Mouse (Mus musculus) cerebellum, adult 11-12 months (tissue): ENCODE data around the gene Olfml2b.
A peak's percentile ranks its signal among the peaks of the same experiment; 100 is the strongest.

Experiments used
- DNase-seq: peaks from one replicate; pipeline ENCODE4 v3.0.0; 2022

The Olfml2b gene

GRCm38 (mm10) chr1:170697771-170698356, 53.5 kb downstream of the Olfml2b start:
- DNase-seq, result no peak

DNA sequence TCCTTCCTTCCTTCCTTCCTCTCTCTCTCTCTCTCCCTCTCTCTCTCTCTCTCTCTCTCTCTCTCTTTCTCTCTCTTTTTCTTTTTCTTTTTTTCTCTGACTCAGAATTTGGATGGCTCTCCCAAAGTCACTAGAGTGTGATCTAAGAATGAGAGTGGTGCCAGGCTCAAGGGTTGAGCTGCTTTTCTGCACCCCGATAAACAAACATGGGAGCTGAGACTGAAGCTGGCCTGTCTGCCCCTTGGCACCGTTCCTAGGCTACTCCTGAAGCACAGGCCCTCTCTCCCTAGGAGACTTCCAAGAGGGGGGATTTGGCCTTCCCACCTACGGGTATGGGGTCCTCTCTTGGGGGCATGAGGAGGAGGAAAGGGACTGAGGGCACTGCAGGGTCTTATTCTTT, 54.4 kb downstream of the Olfml2b start:
- DNase-seq, result no peak

- DNase-seq, result no peak
These were observed 55.2 kb downstream of the Olfml2b start for GRCm38 (mm10) chr1:170699553-170699952.

- no peak for DNase-seq
These were observed 56.2 kb downstream of the Olfml2b start for GRCm38 (mm10) chr1:170700496-170701027.

DNA sequence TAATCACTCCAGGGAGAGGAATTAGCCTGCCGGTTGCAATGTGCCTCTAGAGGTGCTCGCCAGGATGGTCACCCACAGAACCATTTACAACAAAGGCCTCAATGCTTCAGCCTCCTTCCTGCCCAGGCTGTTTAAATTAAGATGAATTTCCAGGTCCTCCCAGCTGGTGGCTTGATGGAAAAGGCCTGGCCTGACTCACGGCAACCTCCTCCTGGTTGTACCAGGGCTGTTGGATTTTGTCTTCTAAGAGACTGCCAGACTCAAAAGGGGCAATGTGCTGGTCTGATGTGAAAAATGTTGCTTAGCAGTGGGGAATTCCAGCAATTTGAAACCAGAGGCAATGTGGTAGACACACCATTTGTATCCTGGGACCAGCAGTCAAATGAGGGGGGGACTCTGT, 56.8 kb downstream of the Olfml2b start:
- DNase-seq, result no peak

- DNase-seq, result no peak
These were observed 57.2 kb downstream of the Olfml2b start for GRCm38 (mm10) chr1:170701582-170701981.

DNA sequence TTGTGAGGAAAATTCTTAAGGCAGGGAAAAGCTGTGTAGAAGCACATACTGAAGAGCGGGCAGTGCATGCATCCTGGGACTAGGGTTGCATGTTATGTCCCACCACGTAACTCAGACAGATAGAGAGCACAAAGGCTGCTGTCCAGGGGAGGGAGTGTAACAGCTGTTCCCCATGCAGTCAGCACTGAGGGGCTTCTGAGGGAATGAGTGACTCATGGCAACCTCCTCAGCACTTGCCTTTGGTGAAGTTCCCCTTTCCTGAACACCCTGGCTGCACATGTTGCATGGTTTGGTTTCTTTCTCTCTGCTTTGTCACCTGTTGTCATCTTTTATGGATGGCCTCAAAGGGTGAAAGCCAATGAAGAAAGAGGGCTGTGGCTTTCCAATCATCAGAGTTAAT, 57.9 kb downstream of the Olfml2b start:
- DNase-seq, result no peak

DNA sequence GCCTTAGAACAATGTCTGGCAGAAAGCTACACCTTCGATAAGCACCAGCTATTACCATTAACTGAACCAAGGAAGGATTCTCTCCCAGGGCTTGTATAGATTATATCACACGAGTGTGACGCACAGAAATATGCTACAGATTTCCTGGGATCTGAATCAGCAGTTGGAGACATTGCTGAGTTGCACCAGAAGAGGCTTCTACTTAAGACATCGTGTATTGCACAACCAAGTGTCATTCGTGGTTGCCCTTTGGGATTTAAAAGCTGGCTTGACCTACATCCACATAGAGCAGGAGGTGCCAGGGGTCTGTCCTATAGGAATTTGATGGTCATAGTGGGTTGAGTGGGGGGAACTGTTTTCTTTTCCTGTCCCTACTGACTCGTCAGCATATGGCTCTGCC, 58.6 kb downstream of the Olfml2b start:
- DNase-seq, result no peak

DNA sequence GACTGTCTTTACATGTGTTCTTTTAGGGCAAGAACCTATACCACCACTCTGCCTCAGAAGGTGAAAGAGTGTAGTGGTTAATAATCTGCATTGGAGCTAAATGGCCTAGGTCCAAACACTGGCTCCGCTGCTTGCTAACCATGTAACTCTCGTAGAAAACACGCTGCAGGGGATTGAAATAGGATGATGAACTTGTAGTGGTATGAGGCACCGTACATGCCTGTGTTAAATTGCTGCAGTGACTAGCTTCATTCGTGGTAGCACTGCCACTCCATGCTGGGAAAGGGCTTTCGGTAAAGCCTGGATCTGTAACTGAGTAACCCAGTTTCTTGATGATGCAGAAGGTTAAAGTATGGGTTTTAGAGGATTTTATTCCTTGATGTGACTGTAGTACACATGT, 59.8 kb downstream of the Olfml2b start:
- no peak for DNase-seq

- DNase-seq, result no peak
These were observed 60.7 kb downstream of the Olfml2b start for GRCm38 (mm10) chr1:170704911-170705594.

DNA sequence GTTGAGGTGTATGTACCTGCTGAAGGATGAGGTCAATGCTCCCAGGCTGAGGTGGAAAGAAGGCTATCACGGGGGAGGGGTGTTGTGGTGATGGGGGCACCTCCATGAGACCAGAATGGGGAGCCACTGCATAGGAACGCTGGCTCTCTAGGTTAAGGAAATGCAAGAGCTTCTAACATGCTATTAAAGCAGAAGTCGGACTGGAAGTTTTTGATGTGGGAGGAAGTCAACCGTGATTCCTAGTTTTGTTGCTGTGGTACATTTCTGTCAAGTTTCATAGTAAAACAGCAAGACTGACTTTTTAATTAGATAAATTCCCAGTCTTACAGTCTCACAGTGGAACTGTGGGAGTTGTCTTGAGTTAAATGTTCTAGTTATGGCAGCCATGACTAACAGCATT, 61.7 kb downstream of the Olfml2b start:
- no peak for DNase-seq

GRCm38 (mm10) chr1:170709034-170709433, 64.7 kb downstream of the Olfml2b start:
- DNase-seq, result no peak

- DNase-seq, result no peak
These were observed 65.1 kb downstream of the Olfml2b start for GRCm38 (mm10) chr1:170709481-170709880.

DNA sequence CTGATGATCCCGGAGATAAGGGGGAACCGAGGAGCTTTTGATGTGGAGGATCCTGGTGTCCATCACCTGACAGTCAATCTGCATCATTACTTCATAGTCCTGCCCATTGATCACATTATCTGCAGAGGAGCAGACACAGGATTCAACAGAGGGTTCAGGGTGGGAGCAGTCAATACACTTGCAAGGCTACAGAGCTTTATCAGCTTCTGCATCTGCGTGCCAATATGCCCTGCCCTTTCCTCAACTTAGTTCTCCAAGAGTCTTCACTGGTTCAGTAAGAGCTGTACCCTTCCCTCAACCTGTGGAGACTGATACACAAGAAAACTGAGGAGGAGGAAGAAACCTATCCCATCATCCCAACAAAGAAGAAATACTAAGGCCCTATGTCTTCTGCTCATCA, 65.6 kb downstream of the Olfml2b start:
- DNase-seq, result no peak

DNA sequence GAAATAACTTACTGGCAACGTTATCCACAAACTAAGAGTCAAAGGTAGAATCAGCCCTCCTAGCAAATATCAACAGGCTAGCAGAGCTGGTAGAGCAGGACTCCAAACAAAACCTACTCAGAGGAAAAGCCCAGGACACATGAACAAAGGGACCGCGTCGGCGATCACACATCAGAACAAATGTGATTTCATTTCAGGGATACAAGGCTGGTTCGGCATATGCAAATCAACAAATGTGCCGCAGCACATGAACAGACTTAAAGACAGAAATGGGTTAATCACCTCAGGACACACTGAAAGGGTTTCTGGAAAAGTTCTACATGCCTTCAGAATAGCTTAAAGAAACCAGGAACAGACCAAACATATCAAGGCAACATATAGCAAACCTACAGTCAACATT, 67.4 kb downstream of the Olfml2b start:
- no peak for DNase-seq

- no peak for DNase-seq
These were observed 73.0 kb downstream of the Olfml2b start for GRCm38 (mm10) chr1:170717241-170717828.

DNA sequence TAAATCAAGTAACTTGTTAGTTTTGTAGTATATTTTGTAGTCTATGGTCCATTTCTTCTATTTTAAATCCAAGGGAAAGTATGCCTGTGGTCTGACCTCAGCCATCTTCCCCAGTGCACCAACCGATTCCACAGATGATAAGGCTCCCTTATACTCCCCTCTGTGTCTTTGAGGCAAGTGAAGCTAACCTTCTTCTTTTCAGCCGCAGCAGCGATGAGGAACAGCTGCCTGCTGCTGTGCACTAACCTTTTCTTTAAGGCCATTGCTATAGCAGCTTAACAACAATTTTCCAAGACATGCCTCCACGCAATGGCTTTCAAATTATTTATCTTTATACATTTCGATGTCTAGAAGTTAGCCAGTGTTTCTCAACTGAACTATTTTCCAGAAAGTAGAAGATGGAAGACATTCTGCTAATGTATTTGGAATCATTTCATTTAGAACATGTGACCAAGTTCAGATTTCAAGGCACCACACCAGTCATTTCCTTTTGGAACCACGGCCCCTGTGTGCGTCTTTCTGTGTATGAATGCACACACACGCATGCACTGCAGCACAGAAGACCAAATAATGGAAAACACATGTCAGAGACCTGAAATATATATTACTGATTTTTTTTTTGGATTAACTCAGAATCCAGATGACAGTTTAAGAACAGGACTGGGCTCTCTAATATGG, 73.9 kb downstream of the Olfml2b start:
- DNase-seq, result no peak

DNA sequence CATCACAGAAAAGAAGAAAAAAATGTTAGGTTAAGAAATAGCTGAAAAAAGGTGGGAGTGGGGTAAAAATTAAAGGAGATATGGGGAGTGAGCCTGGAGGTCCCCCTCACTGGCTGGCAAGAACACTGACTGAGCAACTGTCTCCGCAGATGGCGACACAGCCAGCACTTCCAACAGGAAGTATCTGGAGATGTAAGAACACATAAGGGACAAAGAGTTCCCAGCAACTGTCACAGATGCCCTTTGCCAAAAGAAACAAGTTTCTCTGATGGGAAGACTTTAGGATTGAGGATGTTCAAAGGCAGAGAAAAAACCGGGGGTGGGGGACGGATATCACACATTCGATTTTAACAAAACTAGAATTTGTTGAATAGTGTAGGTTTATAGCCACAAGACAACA, 77.2 kb downstream of the Olfml2b start:
- DNase-seq, result peak; percentile 20

DNA sequence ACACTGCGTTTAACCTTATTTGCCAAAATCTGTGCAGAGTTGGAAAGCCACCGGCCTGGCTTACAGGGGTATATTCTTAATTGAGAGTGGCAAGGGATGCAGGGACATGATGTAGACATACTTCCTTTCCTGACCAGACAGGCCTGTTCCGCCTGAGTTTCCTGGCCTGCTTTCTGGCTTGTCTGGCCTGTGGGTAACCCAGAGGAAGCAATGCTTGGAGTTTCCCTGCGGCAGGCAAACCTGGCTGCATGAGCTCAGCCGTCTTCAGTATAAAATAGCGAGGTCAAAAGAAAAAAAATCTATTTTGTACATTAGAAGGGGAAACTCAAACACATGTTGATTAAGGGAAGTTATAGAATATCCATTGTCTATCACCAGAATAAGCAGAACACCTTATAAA, 84.2 kb downstream of the Olfml2b start:
- peak; percentile 20 for DNase-seq

GRCm38 (mm10) chr1:170729267-170729962, 85.1 kb downstream of the Olfml2b start:
- DNase-seq, result no peak

- DNase-seq, result no peak
These were observed 87.7 kb downstream of the Olfml2b start for GRCm38 (mm10) chr1:170731865-170732595.
